Mouse (Mus musculus) cortical plate, adult 2 months (tissue): ENCODE measurements around the gene Magix.

Experiments
- CTCF ChIP-seq: fragments of 200-500 bp; IDR thresholded peaks from 2 replicates; pipeline ENCODE4 v1.5.1; 2011; ENCODE audit warnings: mild to moderate bottlenecking, control low read depth, low read length; ENCODE audit not compliant: insufficient read depth; ENCODE audit errors: extremely low read depth
- POLR2A ChIP-seq: fragments of 200-500 bp; IDR thresholded peaks from 2 replicates; pipeline ENCODE4 v1.6.1; 2011; ENCODE audit warnings: mild to moderate bottlenecking, low read length, control low read depth; ENCODE audit not compliant: insufficient read depth; ENCODE audit errors: extremely low read depth

DNA sequence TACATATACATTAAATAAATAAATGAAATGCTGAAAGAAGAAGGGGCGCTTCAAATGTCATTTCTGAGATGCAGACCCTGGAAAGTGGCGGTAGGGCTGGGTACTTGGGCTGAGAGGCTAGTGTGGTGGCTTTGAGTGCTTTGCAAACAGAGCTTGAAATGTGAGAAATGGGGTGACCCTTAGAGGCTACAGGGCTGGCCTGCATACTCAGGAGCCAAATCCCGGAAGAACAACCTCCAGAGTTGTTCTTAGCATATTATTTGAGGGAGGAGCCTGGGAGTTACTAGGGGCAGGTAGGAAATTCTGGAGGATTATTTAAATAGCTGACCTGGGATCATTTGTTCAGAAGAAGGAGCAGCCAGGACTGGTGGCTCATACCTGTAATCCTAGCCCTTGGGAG, 9.4 kb upstream of the Magix start:
- no peak for TF ChIP-seq CTCF
- TF ChIP-seq POLR2A = no peak
